Mouse (Mus musculus): ENCODE measurements around the gene Gpc5. TPM values are rescaled to one million over a fixed set of nuclear protein-coding genes. Genes with fewer than 3 reads are reported as not detected.
"Not testable (repeated sequence)": the region's sequence is repeated elsewhere in the genome, so short reads cannot be mapped to it uniquely, and the experiment has no call there.

Gene Gpc5
- polyA plus RNA-seq, 1 experiment: not detected

- H3K4me3 ChIP-seq (ENCODE audit: low read depth, low read length): no peak overlapping the region
- no peak overlapping the region for H3K27ac ChIP-seq (ENCODE audit: insufficient read depth, low read depth, low read length)
- no peak for TF ChIP-seq POLR2A (IDR thresholded peaks at IDR 0.05; ENCODE audit: low read depth, low read length)
- no peak for TF ChIP-seq CTCF (IDR thresholded peaks at IDR 0.05; ENCODE audit: extremely low read depth, insufficient read length, insufficient replicate concordance, low read depth, low read length)
- no peaks in the 10 kb centered on the region for H3K4me1 ChIP-seq (ENCODE audit: control insufficient read depth, insufficient read depth, insufficient read length, low read length)
- no peaks in the 10 kb centered on the region for H3K27me3 ChIP-seq (ENCODE audit: control insufficient read depth, insufficient read depth, low read length)
- H3K36me3 ChIP-seq (ENCODE audit: control insufficient read depth, insufficient read depth, low read length): peaks cover 8% of the 10 kb centered on the region
Observed at GRCm38 (mm10) chr14:115049831-115050230, 42.2 kb upstream of the Gpc5 start.

GRCm38 (mm10) chr14:115051106-115051760, 40.8 kb upstream of the Gpc5 start:
- H3K36me3 ChIP-seq (ENCODE audit: control insufficient read depth, insufficient read depth, low read length): peaks cover 2% of the 10 kb centered on the region
- no peak for TF ChIP-seq CTCF (IDR thresholded peaks at IDR 0.05; ENCODE audit: extremely low read depth, insufficient read length, insufficient replicate concordance, low read depth, low read length)
- no peak for TF ChIP-seq POLR2A (IDR thresholded peaks at IDR 0.05; ENCODE audit: low read depth, low read length)
- H3K4me3 ChIP-seq (ENCODE audit: low read depth, low read length): no peak overlapping the region
- WGBS: 85% methylated on average over 5 of the region's 5 CpGs
- H3K27ac ChIP-seq (ENCODE audit: insufficient read depth, low read depth, low read length): no peak overlapping the region
- no peaks in the 10 kb centered on the region for H3K27me3 ChIP-seq (ENCODE audit: control insufficient read depth, insufficient read depth, low read length)
- no peaks in the 10 kb centered on the region for H3K4me1 ChIP-seq (ENCODE audit: control insufficient read depth, insufficient read depth, insufficient read length, low read length)

GRCm38 (mm10) chr14:115052371-115052770, 39.6 kb upstream of the Gpc5 start:
- no peaks in the 10 kb centered on the region for H3K4me1 ChIP-seq (ENCODE audit: control insufficient read depth, insufficient read depth, insufficient read length, low read length)
- WGBS: 79% methylated on average over 4 of the region's 4 CpGs
- no peak for TF ChIP-seq CTCF (IDR thresholded peaks at IDR 0.05; ENCODE audit: extremely low read depth, insufficient read length, insufficient replicate concordance, low read depth, low read length)
- TF ChIP-seq POLR2A (IDR thresholded peaks at IDR 0.05; ENCODE audit: low read depth, low read length): no peak
- no peak overlapping the region for H3K27ac ChIP-seq (ENCODE audit: insufficient read depth, low read depth, low read length)
- H3K4me3 ChIP-seq (ENCODE audit: low read depth, low read length): no peak overlapping the region
- H3K27me3 ChIP-seq (ENCODE audit: control insufficient read depth, insufficient read depth, low read length): no peaks in the 10 kb centered on the region
- H3K36me3 ChIP-seq (ENCODE audit: control insufficient read depth, insufficient read depth, low read length): no peaks in the 10 kb centered on the region

- 81% methylated on average over 4 of the region's 4 CpGs for WGBS
- Histone ChIP-seq H3K4me1 (ENCODE audit: control insufficient read depth, insufficient read depth, insufficient read length, low read length) (no peaks in the 10 kb centered on the region), H3K27me3 (ENCODE audit: control insufficient read depth, insufficient read depth, low read length) (no peaks in the 10 kb centered on the region), H3K36me3 (ENCODE audit: control insufficient read depth, insufficient read depth, low read length) (no peaks in the 10 kb centered on the region), H3K4me3 (ENCODE audit: low read depth, low read length) (no peak overlapping the region), H3K27ac (ENCODE audit: insufficient read depth, low read depth, low read length) (no peak overlapping the region)
- TF ChIP-seq CTCF (IDR thresholded peaks at IDR 0.05; ENCODE audit: extremely low read depth, insufficient read length, insufficient replicate concordance, low read depth, low read length): no peak
Observed at GRCm38 (mm10) chr14:115054252-115054651, 37.8 kb upstream of the Gpc5 start.

- Histone ChIP-seq H3K4me3 (ENCODE audit: low read depth, low read length) (no peak overlapping the region), H3K27me3 (ENCODE audit: control insufficient read depth, insufficient read depth, low read length) (no peaks in the 10 kb centered on the region), H3K4me1 (ENCODE audit: control insufficient read depth, insufficient read depth, insufficient read length, low read length) (no peaks in the 10 kb centered on the region), H3K36me3 (ENCODE audit: control insufficient read depth, insufficient read depth, low read length) (no peaks in the 10 kb centered on the region), H3K27ac (ENCODE audit: insufficient read depth, low read depth, low read length) (no peak overlapping the region)
- WGBS: 84% methylated on average over 4 of the region's 4 CpGs
- TF ChIP-seq POLR2A (IDR thresholded peaks at IDR 0.05; ENCODE audit: low read depth, low read length): no peak
- no peak for TF ChIP-seq CTCF (IDR thresholded peaks at IDR 0.05; ENCODE audit: extremely low read depth, insufficient read length, insufficient replicate concordance, low read depth, low read length)
Observed at GRCm38 (mm10) chr14:115057524-115057923, 34.5 kb upstream of the Gpc5 start.

- not testable (repeated sequence) for H3K36me3 ChIP-seq (ENCODE audit: control insufficient read depth, insufficient read depth, low read length); H3K4me3 ChIP-seq (ENCODE audit: low read depth, low read length); H3K27me3 ChIP-seq (ENCODE audit: control insufficient read depth, insufficient read depth, low read length); H3K27ac ChIP-seq (ENCODE audit: insufficient read depth, low read depth, low read length); H3K4me1 ChIP-seq (ENCODE audit: control insufficient read depth, insufficient read depth, insufficient read length, low read length)
- 72% methylated on average over 2 of the region's 2 CpGs for WGBS
Observed at GRCm38 (mm10) chr14:115066164-115066563, 25.9 kb upstream of the Gpc5 start.

GRCm38 (mm10) chr14:115070534-115070933, 21.5 kb upstream of the Gpc5 start:
- Histone ChIP-seq H3K27ac (ENCODE audit: insufficient read depth, low read depth, low read length) (no peak overlapping the region), H3K27me3 (ENCODE audit: control insufficient read depth, insufficient read depth, low read length) (no peaks in the 10 kb centered on the region), H3K4me3 (ENCODE audit: low read depth, low read length) (no peak overlapping the region), H3K36me3 (ENCODE audit: control insufficient read depth, insufficient read depth, low read length) (no peaks in the 10 kb centered on the region), H3K4me1 (ENCODE audit: control insufficient read depth, insufficient read depth, insufficient read length, low read length) (no peaks in the 10 kb centered on the region)
- 38% methylated on average over 6 of the region's 6 CpGs for WGBS
- TF ChIP-seq POLR2A (IDR thresholded peaks at IDR 0.05; ENCODE audit: low read depth, low read length) (no peak), CTCF (IDR thresholded peaks at IDR 0.05; ENCODE audit: extremely low read depth, insufficient read length, insufficient replicate concordance, low read depth, low read length) (peak; percentile 24; the same call in 1 of the 2 replicates)

- H3K27me3 ChIP-seq (ENCODE audit: control insufficient read depth, insufficient read depth, low read length): no peaks in the 10 kb centered on the region
- H3K4me3 ChIP-seq (ENCODE audit: low read depth, low read length): no peak overlapping the region
- H3K4me1 ChIP-seq (ENCODE audit: control insufficient read depth, insufficient read depth, insufficient read length, low read length): no peaks in the 10 kb centered on the region
- H3K27ac ChIP-seq (ENCODE audit: insufficient read depth, low read depth, low read length): no peak overlapping the region
- no peak for TF ChIP-seq POLR2A (IDR thresholded peaks at IDR 0.05; ENCODE audit: low read depth, low read length)
- no peak for TF ChIP-seq CTCF (IDR thresholded peaks at IDR 0.05; ENCODE audit: extremely low read depth, insufficient read length, insufficient replicate concordance, low read depth, low read length)
- WGBS: 57% methylated on average over 9 of the region's 9 CpGs
- no peaks in the 10 kb centered on the region for H3K36me3 ChIP-seq (ENCODE audit: control insufficient read depth, insufficient read depth, low read length)
Observed at GRCm38 (mm10) chr14:115077340-115077739, 14.7 kb upstream of the Gpc5 start.
